Mouse (Mus musculus) adrenal gland, adult 8-10 months (tissue): ENCODE results near the gene Sptlc2. TPM values are rescaled to one million over a fixed set of nuclear protein-coding genes. Genes with fewer than 3 reads are reported as not detected.
A peak's percentile ranks its signal among the peaks of the same experiment; 100 is the strongest.

ENCODE experiments used
- DNase-seq: peaks from one replicate; pipeline ENCODE4 v3.0.0; 2022
- total RNA-seq, 4 experiments: library from RNA; stranded (reverse); gene quantifications; 2 replicates each; pipeline ENCODE4 v1.2.4; 2022

Gene Sptlc2
- total RNA-seq, 4 experiments from 2014 or later = 224 to 333 (median 255) TPM

GRCm38 (mm10) chr12:87394316-87394715 is 6.2 kb upstream of the Sptlc2 start:
- no peak for DNase-seq

GRCm38 (mm10) chr12:87393447-87394145 is 5.4 kb upstream of the Sptlc2 start:
- no peak for DNase-seq

- DNase-seq = no peak
Observed at GRCm38 (mm10) chr12:87391355-87391754, 3.2 kb upstream of the Sptlc2 start.

GRCm38 (mm10) chr12:87389231-87389630 is 1.1 kb upstream of the Sptlc2 start:
- no peak for DNase-seq

- DNase-seq = no peak
Observed at GRCm38 (mm10) chr12:87387171-87388121, 709 bp downstream of the Sptlc2 start.

GRCm38 (mm10) chr12:87385051-87385450 is 3.1 kb downstream of the Sptlc2 start:
- no peak for DNase-seq

GRCm38 (mm10) chr12:87381380-87381682 is 6.8 kb downstream of the Sptlc2 start:
- DNase-seq = no peak

GRCm38 (mm10) chr12:87380586-87381379 is 7.4 kb downstream of the Sptlc2 start:
- DNase-seq = peak; percentile 48

GRCm38 (mm10) chr12:87379496-87379895 is 8.7 kb downstream of the Sptlc2 start:
- no peak for DNase-seq

- no peak for DNase-seq
Observed at GRCm38 (mm10) chr12:87374159-87374558, 14.0 kb downstream of the Sptlc2 start.

GRCm38 (mm10) chr12:87369319-87369718 is 18.8 kb downstream of the Sptlc2 start:
- DNase-seq = no peak

- no peak for DNase-seq
Observed at GRCm38 (mm10) chr12:87368092-87368491, 20.1 kb downstream of the Sptlc2 start.

- no peak for DNase-seq
Observed at GRCm38 (mm10) chr12:87365676-87366075, 22.5 kb downstream of the Sptlc2 start.

GRCm38 (mm10) chr12:87362111-87362510 is 26.0 kb downstream of the Sptlc2 start:
- DNase-seq = no peak

- no peak for DNase-seq
Observed at GRCm38 (mm10) chr12:87348029-87348428, 40.1 kb downstream of the Sptlc2 start.

GRCm38 (mm10) chr12:87347511-87347910 is 40.6 kb downstream of the Sptlc2 start:
- DNase-seq = no peak

- no peak for DNase-seq
Observed at GRCm38 (mm10) chr12:87343084-87343605, 45.0 kb downstream of the Sptlc2 start.

GRCm38 (mm10) chr12:87338082-87338481 is 50.1 kb downstream of the Sptlc2 start:
- no peak for DNase-seq

- DNase-seq = no peak
Observed at GRCm38 (mm10) chr12:87334886-87335285, 53.3 kb downstream of the Sptlc2 start.

GRCm38 (mm10) chr12:87333794-87334193 is 54.4 kb downstream of the Sptlc2 start:
- DNase-seq = no peak

- DNase-seq = peak; percentile 45
Observed at GRCm38 (mm10) chr12:87332511-87332910, 55.6 kb downstream of the Sptlc2 start.

- DNase-seq = no peak
Observed at GRCm38 (mm10) chr12:87331908-87332307, 56.2 kb downstream of the Sptlc2 start.

- DNase-seq = no peak
Observed at GRCm38 (mm10) chr12:87331053-87331456, 57.1 kb downstream of the Sptlc2 start.
